Mouse (Mus musculus) ES-E14 (cell line): Measurements from ENCODE around the gene Tiam1. TPM values are rescaled to one million over a fixed set of nuclear protein-coding genes. Genes with fewer than 3 reads are reported as not detected.

Source experiments
- DNase-seq: peaks from one replicate; pipeline ENCODE4 v3.0.0-alpha.2; 2013; ENCODE audit warnings: low read depth, low spot score
- H3K27ac ChIP-seq: 2 replicates; pipeline ENCODE4 v1.5.1; 2012; ENCODE audit warnings: low read depth, mild to moderate bottlenecking, low read length, moderate library complexity, mixed read lengths; ENCODE audit not compliant: poor library complexity, insufficient read depth, severe bottlenecking
- H3K36me3 ChIP-seq: 2 replicates; pipeline ENCODE4 v1.6.1; 2012; ENCODE audit warnings: mild to moderate bottlenecking, low read length, moderate library complexity, mixed read lengths; ENCODE audit not compliant: control insufficient read depth, poor library complexity, insufficient read depth, severe bottlenecking
- H3K4me1 ChIP-seq, 2 experiments: fragments of 150-350 bp in 1 of 2; sonication (generic) in 1 of 2; 2 replicates each; pipeline ENCODE4 v1.6.1; 2012; ENCODE audit warnings: low read length in 2 of 2, mild to moderate bottlenecking in 1 of 2, mixed read lengths in 1 of 2; ENCODE audit not compliant: control insufficient read depth in 2 of 2, insufficient read depth in 2 of 2, poor library complexity in 1 of 2
- H3K4me3 ChIP-seq, 2 experiments: fragments of 150-350 bp in 1 of 2; sonication (generic) in 1 of 2; 2 replicates each; pipeline ENCODE4 v1.5.1; 2012; ENCODE audit warnings: low read length in 2 of 2, low read depth in 1 of 2, mild to moderate bottlenecking in 1 of 2, mixed read lengths in 1 of 2; ENCODE audit not compliant: insufficient read depth in 1 of 2, poor library complexity in 1 of 2, severe bottlenecking in 1 of 2
- H3K9ac ChIP-seq: 2 replicates; pipeline ENCODE4 v1.6.1; 2012; ENCODE audit warnings: low read depth, mild to moderate bottlenecking, low read length, mixed read lengths; ENCODE audit not compliant: poor library complexity, insufficient read depth, severe bottlenecking
- H3K9me3 ChIP-seq: fragments of 150-350 bp; sonication (generic); 2 replicates; pipeline ENCODE4 v1.6.1; 2012; ENCODE audit warnings: low read depth, mild to moderate bottlenecking, low read length; ENCODE audit not compliant: control insufficient read depth, insufficient read depth
- CHD2 ChIP-seq: IDR thresholded peaks from 2 replicates; pipeline ENCODE4 v1.6.1; 2014; ENCODE audit warnings: mild to moderate bottlenecking, low read depth, low read length, inconsistent platforms
- HCFC1 ChIP-seq: IDR thresholded peaks from 2 replicates; pipeline ENCODE4 v1.6.1; 2012; ENCODE audit warnings: low read length, inconsistent platforms, borderline replicate concordance; ENCODE audit not compliant: insufficient read depth
- MAFK ChIP-seq: IDR thresholded peaks from 2 replicates; pipeline ENCODE4 v1.6.1; 2014; ENCODE audit warnings: mild to moderate bottlenecking, low read depth, low read length, inconsistent platforms; ENCODE audit not compliant: insufficient read depth
- ZC3H11A ChIP-seq: IDR thresholded peaks from 2 replicates; pipeline ENCODE4 v1.6.1; 2012; ENCODE audit warnings: low read depth, mild to moderate bottlenecking, inconsistent platforms, low read length, borderline replicate concordance
- ZNF384 ChIP-seq: IDR thresholded peaks from 2 replicates; pipeline ENCODE4 v1.6.1; 2012; ENCODE audit warnings: low read depth, low read length, inconsistent platforms
- in situ Hi-C, 2 experiments: fragments of 600-800 bp; cut with MboI; formaldehyde crosslinking; loops; one replicate each; pipeline ENCODE4 v1.15.1; 2025; ENCODE audit warnings: low sequenced_read_pairs in 2 of 2, inconsistent platforms in 1 of 2; ENCODE audit not compliant: unreplicated experiment in 2 of 2
- total RNA-seq: library from RNA; depleted of rRNA; stranded (reverse); fragments of 300-350 nt; gene quantifications from 2 replicates; pipeline ENCODE4 v1.2.3, GENCODE M21; 2012

The Tiam1 gene
- total RNA-seq, 1 experiment, result 15.7 TPM

DNA sequence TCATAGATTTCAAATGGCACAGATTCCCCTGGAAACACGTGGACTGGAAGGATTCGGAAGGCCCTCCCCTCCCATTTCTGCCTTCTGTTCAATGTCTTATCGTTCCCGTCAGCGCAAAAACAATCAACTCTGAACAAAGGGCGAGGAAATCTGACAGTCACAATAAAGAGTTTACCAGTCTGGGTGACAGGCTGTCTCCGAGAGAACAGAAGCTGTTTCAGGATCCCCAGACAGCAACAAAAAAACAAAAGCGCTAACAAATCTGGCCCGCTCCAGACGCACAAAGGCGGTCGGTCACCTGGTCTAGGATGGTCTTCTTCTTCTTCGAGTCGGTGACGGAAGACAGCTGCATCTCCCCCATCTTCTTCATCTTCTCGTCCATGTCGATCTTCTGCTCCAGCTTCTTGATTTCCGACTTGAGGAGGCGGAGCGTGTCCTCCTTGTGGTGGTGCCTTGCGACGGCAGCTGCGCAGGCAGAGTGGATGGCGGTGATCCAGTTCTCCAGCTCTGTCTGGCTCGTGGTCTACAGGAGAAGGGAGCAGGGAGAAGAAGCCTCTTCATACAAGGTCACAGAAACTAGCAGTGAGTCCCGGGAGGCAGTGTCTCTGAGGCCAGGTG is 276.2 kb downstream of the Tiam1 start:
- no peak overlapping the region for H3K9ac ChIP-seq
- H3K4me3 ChIP-seq, result peak overlapping the region in 1 of 2 experiments; percentile 2; a peak in 2 of 4 replicates
- in situ Hi-C loops, result no loop called here
- H3K4me1 ChIP-seq, result peaks cover 7 to 14% of the 10 kb centered on the region in 2 experiments; a peak in 3 of 4 replicates
- no peak for DNase-seq
- peaks cover 2% of the 10 kb centered on the region; the same call in 1 of the 2 replicates for H3K36me3 ChIP-seq
- no peak for TF ChIP-seq ZC3H11A
- TF ChIP-seq HCFC1, result no peak
- no peak for TF ChIP-seq MAFK
- no peak for TF ChIP-seq ZNF384
- no peak for TF ChIP-seq CHD2
- H3K27ac ChIP-seq, result peak overlapping the region; percentile 13; the same call in 1 of the 2 replicates
- H3K9me3 ChIP-seq, result no peaks in the 10 kb centered on the region

DNA sequence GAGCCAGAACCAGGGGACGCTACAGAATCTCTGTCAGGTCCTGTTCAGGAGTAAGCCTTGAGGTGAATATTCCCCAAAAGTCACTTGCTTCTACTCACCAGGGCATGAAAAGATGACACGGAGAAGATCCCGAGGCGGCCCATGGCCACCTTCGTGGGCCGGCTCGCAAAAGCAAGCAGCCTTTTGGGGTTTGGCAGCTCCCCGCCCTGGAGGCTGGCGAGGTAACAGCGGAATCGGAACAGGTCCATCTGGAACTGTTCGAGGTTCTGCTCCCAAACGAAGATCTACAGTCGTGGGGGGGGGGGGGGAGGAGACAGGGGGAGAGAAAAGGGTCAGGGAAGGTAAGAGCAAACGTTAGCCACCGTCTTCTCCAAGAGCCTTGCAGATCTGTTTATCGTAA is 278.4 kb downstream of the Tiam1 start:
- H3K9me3 ChIP-seq, result no peaks in the 10 kb centered on the region
- no peak overlapping the region for H3K9ac ChIP-seq
- in situ Hi-C loops, result no loop called here
- peaks cover 12 to 19% of the 10 kb centered on the region in 2 experiments; a peak in 3 of 4 replicates for H3K4me1 ChIP-seq
- H3K36me3 ChIP-seq, result no peaks in the 10 kb centered on the region
- H3K27ac ChIP-seq, result no peak overlapping the region
- no peak for TF ChIP-seq MAFK
- no peak for TF ChIP-seq CHD2
- no peak for TF ChIP-seq ZC3H11A
- no peak for TF ChIP-seq HCFC1
- TF ChIP-seq ZNF384, result no peak
- DNase-seq, result no peak
- H3K4me3 ChIP-seq, result no peak overlapping the region

DNA sequence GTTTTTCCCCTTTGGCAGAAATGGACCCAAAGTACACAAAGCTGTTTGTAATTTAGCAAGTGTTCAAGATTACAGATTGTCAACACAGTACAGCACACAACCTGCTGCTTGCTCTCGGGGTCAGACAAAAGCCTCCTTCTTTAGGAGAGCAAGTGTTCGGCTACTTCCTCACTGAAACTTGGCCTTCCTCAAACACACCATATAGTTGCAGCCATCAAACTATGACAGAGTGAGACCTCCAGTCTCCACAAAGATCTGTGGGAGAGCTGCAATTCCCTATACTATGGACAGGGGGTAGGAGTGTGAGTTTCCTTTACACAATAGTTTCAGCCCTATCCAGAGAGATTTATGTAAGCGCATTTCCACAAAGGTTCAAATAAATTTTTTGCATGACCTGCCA is 278.9 kb downstream of the Tiam1 start:
- no peaks in the 10 kb centered on the region for H3K36me3 ChIP-seq
- in situ Hi-C loops, result no loop called here
- no peak for TF ChIP-seq ZC3H11A
- TF ChIP-seq MAFK, result no peak
- TF ChIP-seq CHD2, result no peak
- no peak for TF ChIP-seq HCFC1
- TF ChIP-seq ZNF384, result no peak
- peaks cover 12 to 19% of the 10 kb centered on the region in 2 experiments; a peak in 3 of 4 replicates for H3K4me1 ChIP-seq
- no peak overlapping the region for H3K4me3 ChIP-seq
- no peak overlapping the region for H3K9ac ChIP-seq
- H3K9me3 ChIP-seq, result no peaks in the 10 kb centered on the region
- DNase-seq, result no peak
- no peak overlapping the region for H3K27ac ChIP-seq

DNA sequence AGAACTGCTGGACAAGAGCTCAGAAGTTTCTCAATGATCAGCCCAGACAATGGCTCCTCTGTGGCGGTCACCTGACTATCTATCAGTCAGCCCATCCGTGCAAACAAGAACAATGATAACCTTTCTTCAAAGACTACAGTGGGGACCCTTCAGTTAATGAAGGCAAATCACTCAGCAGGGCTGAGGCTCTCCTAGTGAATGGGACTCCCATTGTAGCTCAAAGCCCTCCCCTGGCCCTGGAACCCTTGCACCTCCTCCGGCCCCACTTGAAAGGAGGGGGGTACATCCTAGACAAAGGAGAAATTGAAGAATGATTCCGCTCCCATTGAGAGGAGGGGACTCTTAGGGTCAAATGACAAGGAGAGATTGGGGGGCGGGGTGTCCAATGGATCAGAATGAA is 280.3 kb downstream of the Tiam1 start:
- no peaks in the 10 kb centered on the region for H3K9me3 ChIP-seq
- H3K9ac ChIP-seq, result no peak overlapping the region
- TF ChIP-seq ZC3H11A (no peak), ZNF384 (no peak), MAFK (no peak), HCFC1 (no peak), CHD2 (no peak)
- H3K36me3 ChIP-seq, result no peaks in the 10 kb centered on the region
- no peak overlapping the region for H3K27ac ChIP-seq
- in situ Hi-C loops, result no loop called here
- peaks cover 12 to 19% of the 10 kb centered on the region in 2 experiments; a peak in 3 of 4 replicates for H3K4me1 ChIP-seq
- no peak overlapping the region for H3K4me3 ChIP-seq
- DNase-seq, result peak; percentile 44
